Mouse (Mus musculus): ENCODE data around the gene Adarb1.

Adarb1 gene

GRCm38 (mm10) chr10:77381191-77381590 lies 36.9 kb downstream of the Adarb1 start:
- no peak for DNase-seq

- DNase-seq = peak; percentile 9
Observed at GRCm38 (mm10) chr10:77380716-77381115, 37.4 kb downstream of the Adarb1 start.

GRCm38 (mm10) chr10:77379199-77379598 lies 38.9 kb downstream of the Adarb1 start:
- DNase-seq = no peak

GRCm38 (mm10) chr10:77376056-77376455 lies 42.0 kb downstream of the Adarb1 start:
- no peak for DNase-seq

- no peak for DNase-seq
Observed at GRCm38 (mm10) chr10:77374948-77375347, 43.1 kb downstream of the Adarb1 start.

GRCm38 (mm10) chr10:77374407-77374806 lies 43.7 kb downstream of the Adarb1 start:
- DNase-seq = no peak

GRCm38 (mm10) chr10:77370129-77370528 lies 47.9 kb downstream of the Adarb1 start:
- DNase-seq = no peak

GRCm38 (mm10) chr10:77367973-77368372 lies 50.1 kb downstream of the Adarb1 start:
- DNase-seq = no peak

GRCm38 (mm10) chr10:77366959-77367358 lies 51.1 kb downstream of the Adarb1 start:
- DNase-seq = no peak

- no peak for DNase-seq
Observed at GRCm38 (mm10) chr10:77365212-77365611, 52.9 kb downstream of the Adarb1 start.

GRCm38 (mm10) chr10:77360486-77360885 lies 57.6 kb downstream of the Adarb1 start:
- no peak for DNase-seq

GRCm38 (mm10) chr10:77357957-77358356 lies 60.1 kb downstream of the Adarb1 start:
- no peak for DNase-seq

GRCm38 (mm10) chr10:77353031-77353745 lies 64.9 kb downstream of the Adarb1 start:
- peak; percentile 82 for DNase-seq

- DNase-seq = no peak
Observed at GRCm38 (mm10) chr10:77342842-77343241, 75.2 kb downstream of the Adarb1 start.

GRCm38 (mm10) chr10:77341711-77342110 lies 76.4 kb downstream of the Adarb1 start:
- no peak for DNase-seq

GRCm38 (mm10) chr10:77341059-77341458 lies 77.0 kb downstream of the Adarb1 start:
- DNase-seq = no peak

- no peak for DNase-seq
Observed at GRCm38 (mm10) chr10:77339871-77340341, 78.2 kb downstream of the Adarb1 start.

- peak; percentile 12 for DNase-seq
Observed at GRCm38 (mm10) chr10:77333518-77333917, 84.6 kb downstream of the Adarb1 start.

GRCm38 (mm10) chr10:77329446-77330094 lies 88.5 kb downstream of the Adarb1 start:
- no peak for DNase-seq

GRCm38 (mm10) chr10:77324716-77325115 lies 93.4 kb downstream of the Adarb1 start:
- DNase-seq = no peak

- DNase-seq = no peak
Observed at GRCm38 (mm10) chr10:77321611-77322010, 96.5 kb downstream of the Adarb1 start.

GRCm38 (mm10) chr10:77321001-77321400 lies 97.1 kb downstream of the Adarb1 start:
- DNase-seq = no peak

GRCm38 (mm10) chr10:77315682-77316081 lies 102.4 kb downstream of the Adarb1 start:
- no peak for DNase-seq

GRCm38 (mm10) chr10:77314711-77315266 lies 103.3 kb downstream of the Adarb1 start:
- peak; percentile 6 for DNase-seq
